Mouse (Mus musculus) ES-E14 (cell line): Measurements from ENCODE around the gene Tia1. TPM values are rescaled to one million over a fixed set of nuclear protein-coding genes. Genes with fewer than 3 reads are reported as not detected.
A peak's percentile ranks its signal among the peaks of the same experiment; 100 is the strongest.

Experiments
- DNase-seq: peaks from one replicate; pipeline ENCODE4 v3.0.0-alpha.2; 2013; ENCODE audit warnings: low read depth, low spot score
- H3K27ac ChIP-seq: 2 replicates; pipeline ENCODE4 v1.5.1; 2012; ENCODE audit warnings: low read depth, mild to moderate bottlenecking, low read length, moderate library complexity, mixed read lengths; ENCODE audit not compliant: poor library complexity, insufficient read depth, severe bottlenecking
- H3K36me3 ChIP-seq: 2 replicates; pipeline ENCODE4 v1.6.1; 2012; ENCODE audit warnings: mild to moderate bottlenecking, low read length, moderate library complexity, mixed read lengths; ENCODE audit not compliant: control insufficient read depth, poor library complexity, insufficient read depth, severe bottlenecking
- H3K4me1 ChIP-seq, 2 experiments: fragments of 150-350 bp in 1 of 2; sonication (generic) in 1 of 2; 2 replicates each; pipeline ENCODE4 v1.6.1; 2012; ENCODE audit warnings: low read length in 2 of 2, mild to moderate bottlenecking in 1 of 2, mixed read lengths in 1 of 2; ENCODE audit not compliant: control insufficient read depth in 2 of 2, insufficient read depth in 2 of 2, poor library complexity in 1 of 2
- H3K4me3 ChIP-seq, 2 experiments: fragments of 150-350 bp in 1 of 2; sonication (generic) in 1 of 2; 2 replicates each; pipeline ENCODE4 v1.5.1; 2012; ENCODE audit warnings: low read length in 2 of 2, low read depth in 1 of 2, mild to moderate bottlenecking in 1 of 2, mixed read lengths in 1 of 2; ENCODE audit not compliant: insufficient read depth in 1 of 2, poor library complexity in 1 of 2, severe bottlenecking in 1 of 2
- H3K9ac ChIP-seq: 2 replicates; pipeline ENCODE4 v1.6.1; 2012; ENCODE audit warnings: low read depth, mild to moderate bottlenecking, low read length, mixed read lengths; ENCODE audit not compliant: poor library complexity, insufficient read depth, severe bottlenecking
- H3K9me3 ChIP-seq: fragments of 150-350 bp; sonication (generic); 2 replicates; pipeline ENCODE4 v1.6.1; 2012; ENCODE audit warnings: low read depth, mild to moderate bottlenecking, low read length; ENCODE audit not compliant: control insufficient read depth, insufficient read depth
- CHD2 ChIP-seq: IDR thresholded peaks from 2 replicates; pipeline ENCODE4 v1.6.1; 2014; ENCODE audit warnings: mild to moderate bottlenecking, low read depth, low read length, inconsistent platforms
- HCFC1 ChIP-seq: IDR thresholded peaks from 2 replicates; pipeline ENCODE4 v1.6.1; 2012; ENCODE audit warnings: low read length, inconsistent platforms, borderline replicate concordance; ENCODE audit not compliant: insufficient read depth
- MAFK ChIP-seq: IDR thresholded peaks from 2 replicates; pipeline ENCODE4 v1.6.1; 2014; ENCODE audit warnings: mild to moderate bottlenecking, low read depth, low read length, inconsistent platforms; ENCODE audit not compliant: insufficient read depth
- ZC3H11A ChIP-seq: IDR thresholded peaks from 2 replicates; pipeline ENCODE4 v1.6.1; 2012; ENCODE audit warnings: low read depth, mild to moderate bottlenecking, inconsistent platforms, low read length, borderline replicate concordance
- ZNF384 ChIP-seq: IDR thresholded peaks from 2 replicates; pipeline ENCODE4 v1.6.1; 2012; ENCODE audit warnings: low read depth, low read length, inconsistent platforms
- in situ Hi-C, 2 experiments: fragments of 600-800 bp; cut with MboI; formaldehyde crosslinking; loops; one replicate each; pipeline ENCODE4 v1.15.1; 2025; ENCODE audit warnings: low sequenced_read_pairs in 2 of 2, inconsistent platforms in 1 of 2; ENCODE audit not compliant: unreplicated experiment in 2 of 2
- total RNA-seq: library from RNA; depleted of rRNA; stranded (reverse); fragments of 300-350 nt; gene quantifications from 2 replicates; pipeline ENCODE4 v1.2.3, GENCODE M21; 2012; rRNA removed

Tia1 gene
- 46.1 and 70.9 TPM in 2 replicates for total RNA-seq

GRCm38 (mm10) chr6:86404100-86404861 lies at the start of gene Tia1:
TSS of gene Tia1 (plus strand) at chr6:86404219.
- DNase-seq: peak; percentile 95
- Histone ChIP-seq H3K27ac (peak within 1 kb of the TSS; percentile 97), H3K9ac (peak within 1 kb of the TSS; percentile 99), H3K36me3 (no peaks in the 10 kb centered on the region; the same call in 1 of the 2 replicates), H3K4me1 (no peaks in the 10 kb centered on the region), H3K4me3 (peak within 1 kb of the TSS; percentile 80), H3K9me3 (no peaks in the 10 kb centered on the region)
- TF ChIP-seq CHD2 (no peak), ZNF384 (0 out of 2 replicates have a peak, but pooled peaks have one; percentile 4), HCFC1 (peak; percentile 60; the same call in 1 of the 2 replicates), ZC3H11A (no peak)
- in situ Hi-C loops: no loop called here

GRCm38 (mm10) chr6:86354948-86355347 lies 49.1 kb upstream of the Tia1 start:
- TF ChIP-seq ZC3H11A (no peak), CHD2 (no peak), HCFC1 (no peak), ZNF384 (no peak), MAFK (no peak)
- Histone ChIP-seq H3K4me3 (no peak overlapping the region), H3K4me1 (no peaks in the 10 kb centered on the region), H3K27ac (no peak overlapping the region), H3K36me3 (no peaks in the 10 kb centered on the region), H3K9me3 (no peaks in the 10 kb centered on the region), H3K9ac (no peak overlapping the region)
- in situ Hi-C loops: loop anchor here in 1 of 2 experiments (25.0 kb wide), 1 partner anchor 218 kb away; no protein-coding TSS in a partner anchor
- no peak for DNase-seq

- no peak overlapping the region for H3K4me3 ChIP-seq
- H3K4me1 ChIP-seq: no peaks in the 10 kb centered on the region
- H3K9ac ChIP-seq: no peak overlapping the region
- no peaks in the 10 kb centered on the region for H3K36me3 ChIP-seq
- H3K27ac ChIP-seq: no peak overlapping the region
- no peaks in the 10 kb centered on the region for H3K9me3 ChIP-seq
- no peak for TF ChIP-seq MAFK
- no peak for TF ChIP-seq ZNF384
- TF ChIP-seq ZC3H11A: no peak
- no peak for TF ChIP-seq CHD2
- TF ChIP-seq HCFC1: no peak
- in situ Hi-C loops: loop anchor here in 1 of 2 experiments (25.0 kb wide), 1 partner anchor 220 kb away; no protein-coding TSS in a partner anchor
- no peak for DNase-seq
Measured at GRCm38 (mm10) chr6:86356956-86357355, 47.1 kb upstream of the Tia1 start.

- in situ Hi-C loops: loop anchor here in 1 of 2 experiments (25.0 kb wide), 1 partner anchor 223 kb away; no protein-coding TSS in a partner anchor
- no peak overlapping the region for H3K27ac ChIP-seq
- no peak for TF ChIP-seq CHD2
- TF ChIP-seq ZNF384: no peak
- TF ChIP-seq MAFK: no peak
- no peak for TF ChIP-seq ZC3H11A
- no peak for TF ChIP-seq HCFC1
- H3K9ac ChIP-seq: no peak overlapping the region
- H3K9me3 ChIP-seq: no peaks in the 10 kb centered on the region
- no peaks in the 10 kb centered on the region for H3K36me3 ChIP-seq
- no peak overlapping the region for H3K4me3 ChIP-seq
- no peak for DNase-seq
- no peaks in the 10 kb centered on the region; a peak in 1 of 4 replicates for H3K4me1 ChIP-seq
Measured at GRCm38 (mm10) chr6:86360691-86361090, 43.3 kb upstream of the Tia1 start.
